Mouse (Mus musculus): ENCODE data around the gene Mfap5. TPM values are rescaled to one million over a fixed set of nuclear protein-coding genes. Genes with fewer than 3 reads are reported as not detected.
"Not testable (repeated sequence)": the region's sequence is repeated elsewhere in the genome, so short reads cannot be mapped to it uniquely, and the experiment has no call there.

The Mfap5 gene
- polyA plus RNA-seq, 1 experiment from 2014 or later: 86.4 TPM

DNA sequence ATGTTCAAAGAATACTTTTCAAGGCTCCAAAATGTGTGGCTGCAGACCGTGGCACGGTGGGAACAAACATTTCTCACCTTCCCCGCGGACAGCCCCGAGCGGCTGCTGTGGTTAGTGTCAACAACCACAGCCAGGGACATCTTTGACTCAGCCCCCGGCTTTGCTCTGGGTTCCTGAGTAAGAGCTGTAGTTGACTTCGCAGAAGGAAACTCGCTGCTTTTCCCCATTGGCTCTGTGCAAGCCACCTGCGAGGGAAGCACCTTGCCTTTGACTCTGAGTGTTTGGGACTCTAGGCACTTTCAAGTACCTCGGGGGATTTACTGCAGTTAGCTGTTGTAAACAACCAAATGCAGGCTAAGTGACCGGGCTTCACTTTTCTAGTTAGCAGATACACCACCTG, 22.0 kb downstream of the Mfap5 start:
- Histone ChIP-seq H3K27me3 (ENCODE audit: control insufficient read depth, insufficient read depth, low read length) (no peaks in the 10 kb centered on the region), H3K4me3 (replicated peaks; ENCODE audit: low read length) (no peak overlapping the region), H3K9ac (ENCODE audit: low read length) (no peak overlapping the region), H3K4me2 (ENCODE audit: low read depth, low read length) (no peak overlapping the region), H3K36me3 (ENCODE audit: control insufficient read depth, insufficient read depth, low read length) (no peaks in the 10 kb centered on the region), H3K4me1 (ENCODE audit: control insufficient read depth, insufficient read depth, low read length) (no peaks in the 10 kb centered on the region), H3K9me3 (replicated peaks; ENCODE audit: control insufficient read depth, low read length) (no peaks in the 10 kb centered on the region), H3K27ac (ENCODE audit: low read length) (no peak overlapping the region)
- no peak for ATAC-seq (ENCODE audit: insufficient read depth, low FRiP score)
- 18% methylated on average over 12 of the region's 12 CpGs for WGBS

DNA sequence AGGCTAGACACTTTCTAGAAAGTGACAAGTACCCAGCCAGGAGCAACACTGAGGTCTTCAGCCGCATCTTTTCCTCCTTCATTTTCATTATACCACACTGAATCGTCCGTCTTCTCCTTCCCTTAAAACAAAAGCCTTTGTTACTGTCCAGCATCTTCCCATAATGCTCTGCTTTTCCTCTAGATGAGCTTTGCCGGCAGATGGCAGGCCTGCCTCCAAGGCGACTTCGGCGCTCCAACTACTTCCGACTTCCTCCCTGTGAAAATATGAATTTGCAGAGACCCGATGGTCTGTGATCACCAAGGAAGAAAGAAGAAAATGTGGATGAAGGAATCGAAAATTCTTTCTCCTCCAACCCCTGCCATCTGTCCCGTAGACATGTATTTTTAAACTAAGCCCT, 22.5 kb downstream of the Mfap5 start:
- Histone ChIP-seq H3K4me1 (ENCODE audit: control insufficient read depth, insufficient read depth, low read length) (peaks cover 5% of the 10 kb centered on the region), H3K4me2 (ENCODE audit: low read depth, low read length) (no peak overlapping the region), H3K9ac (ENCODE audit: low read length) (no peak overlapping the region), H3K9me3 (replicated peaks; ENCODE audit: control insufficient read depth, low read length) (no peaks in the 10 kb centered on the region), H3K36me3 (ENCODE audit: control insufficient read depth, insufficient read depth, low read length) (no peaks in the 10 kb centered on the region), H3K27ac (ENCODE audit: low read length) (no peak overlapping the region), H3K27me3 (ENCODE audit: control insufficient read depth, insufficient read depth, low read length) (no peaks in the 10 kb centered on the region), H3K4me3 (replicated peaks; ENCODE audit: low read length) (no peak overlapping the region)
- 80% methylated on average over 11 of the region's 11 CpGs for WGBS
- ATAC-seq (ENCODE audit: insufficient read depth, low FRiP score): no peak

DNA sequence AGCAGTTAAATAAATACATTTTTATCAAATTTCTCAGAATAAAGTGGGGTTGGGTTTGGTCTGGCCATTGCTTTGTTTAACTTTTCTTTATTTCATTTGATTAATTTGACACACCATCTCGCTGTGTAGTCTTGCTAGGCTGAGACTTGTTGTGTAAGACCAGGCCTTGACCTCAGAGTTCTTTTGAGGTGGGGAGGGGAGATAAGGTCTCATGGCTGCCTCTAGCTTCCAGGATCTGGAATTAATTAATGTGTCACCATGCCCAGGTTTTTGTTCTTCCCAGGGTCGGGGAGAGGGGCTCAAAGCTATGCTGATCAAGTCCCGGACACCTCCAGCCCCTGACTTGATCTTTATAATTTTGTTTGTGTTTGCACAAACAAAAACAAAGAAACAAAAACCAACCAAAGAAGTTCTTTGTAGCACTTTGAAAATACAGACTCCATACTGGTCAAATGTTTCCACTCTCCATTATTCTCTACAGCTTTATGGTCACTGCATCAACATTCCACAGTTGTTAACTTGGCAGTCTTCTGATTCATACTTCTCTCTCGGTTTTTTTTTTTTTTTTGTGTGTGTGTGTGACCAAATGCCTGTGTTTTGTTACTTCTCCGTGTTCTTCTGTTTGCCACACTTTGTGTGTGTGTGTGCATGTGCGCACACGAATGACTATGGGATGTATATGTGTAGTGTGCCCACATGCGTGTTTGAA, 26.0 kb downstream of the Mfap5 start:
- Histone ChIP-seq H3K27me3 (ENCODE audit: control insufficient read depth, insufficient read depth, low read length) (no peaks in the 10 kb centered on the region), H3K4me2 (ENCODE audit: low read depth, low read length) (no peak overlapping the region), H3K4me3 (replicated peaks; ENCODE audit: low read length) (no peak overlapping the region), H3K27ac (ENCODE audit: low read length) (no peak overlapping the region), H3K4me1 (ENCODE audit: control insufficient read depth, insufficient read depth, low read length) (peaks cover 7% of the 10 kb centered on the region), H3K36me3 (ENCODE audit: control insufficient read depth, insufficient read depth, low read length) (no peaks in the 10 kb centered on the region), H3K9me3 (replicated peaks; ENCODE audit: control insufficient read depth, low read length) (no peaks in the 10 kb centered on the region), H3K9ac (ENCODE audit: low read length) (no peak overlapping the region)
- ATAC-seq (ENCODE audit: insufficient read depth, low FRiP score): no peak
- 57% methylated on average over 8 of the region's 8 CpGs for WGBS

DNA sequence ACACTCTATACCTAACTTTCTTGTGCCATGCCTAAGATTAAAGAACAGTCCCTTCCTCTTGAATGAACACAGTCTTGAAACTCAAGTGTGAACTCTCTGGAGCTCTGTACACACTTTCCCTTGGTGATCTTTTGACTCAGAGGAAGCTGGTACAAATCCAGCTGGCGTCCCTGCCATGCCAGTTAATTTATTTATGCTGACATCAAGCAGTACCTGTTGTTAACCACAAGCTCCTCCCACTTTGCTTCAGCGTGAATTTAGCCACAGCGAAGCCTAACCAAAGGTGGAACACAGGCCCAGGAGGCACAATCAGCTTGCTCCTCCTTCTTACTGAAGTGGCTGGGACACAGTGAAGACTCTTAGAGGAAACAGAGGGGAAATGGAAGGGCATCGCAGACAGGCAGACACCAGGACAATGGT, 27.2 kb downstream of the Mfap5 start:
- Histone ChIP-seq H3K27me3 (ENCODE audit: control insufficient read depth, insufficient read depth, low read length) (no peaks in the 10 kb centered on the region), H3K9me3 (replicated peaks; ENCODE audit: control insufficient read depth, low read length) (no peaks in the 10 kb centered on the region), H3K27ac (ENCODE audit: low read length) (no peak overlapping the region), H3K4me1 (ENCODE audit: control insufficient read depth, insufficient read depth, low read length) (peaks cover 7% of the 10 kb centered on the region), H3K9ac (ENCODE audit: low read length) (peak overlapping the region; percentile 26; the same call in 1 of the 2 replicates), H3K4me3 (replicated peaks; ENCODE audit: low read length) (no peak overlapping the region), H3K4me2 (ENCODE audit: low read depth, low read length) (peak overlapping the region; percentile 29; the same call in 1 of the 2 replicates), H3K36me3 (ENCODE audit: control insufficient read depth, insufficient read depth, low read length) (no peaks in the 10 kb centered on the region)
- WGBS: 14% methylated on average over 4 of the region's 4 CpGs
- ATAC-seq (ENCODE audit: insufficient read depth, low FRiP score): no peak

DNA sequence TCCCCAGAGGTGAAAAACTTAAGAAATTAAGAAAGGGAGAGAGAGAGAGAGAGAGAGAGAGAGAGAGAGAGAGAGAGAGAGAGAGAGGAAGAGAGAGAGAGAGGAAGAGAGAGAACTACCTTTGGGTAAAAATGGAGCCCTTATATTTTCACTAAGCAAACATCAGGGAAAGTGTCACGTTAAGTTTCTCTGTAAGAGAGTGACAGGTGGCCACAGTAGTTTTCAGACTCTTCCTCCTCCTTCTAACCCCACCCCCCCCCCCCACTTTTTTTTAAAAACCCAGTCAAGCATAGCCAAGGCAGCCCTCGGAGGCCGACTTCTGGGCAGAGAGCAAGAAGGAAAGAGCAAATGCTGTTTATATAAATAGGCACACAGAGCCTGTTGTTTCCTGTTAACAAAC, 28.4 kb downstream of the Mfap5 start:
- no peaks in the 10 kb centered on the region for H3K27me3 ChIP-seq (ENCODE audit: control insufficient read depth, insufficient read depth, low read length)
- H3K9me3 ChIP-seq (replicated peaks; ENCODE audit: control insufficient read depth, low read length): no peaks in the 10 kb centered on the region
- 47% methylated on average over 3 of the region's 3 CpGs for WGBS
- H3K36me3 ChIP-seq (ENCODE audit: control insufficient read depth, insufficient read depth, low read length): no peaks in the 10 kb centered on the region
- H3K9ac ChIP-seq (ENCODE audit: low read length): no peak overlapping the region
- no peak overlapping the region for H3K27ac ChIP-seq (ENCODE audit: low read length)
- H3K4me3 ChIP-seq (replicated peaks; ENCODE audit: low read length): no peak overlapping the region
- peaks cover 7% of the 10 kb centered on the region for H3K4me1 ChIP-seq (ENCODE audit: control insufficient read depth, insufficient read depth, low read length)
- no peak for ATAC-seq (ENCODE audit: insufficient read depth, low FRiP score)
- H3K4me2 ChIP-seq (ENCODE audit: low read depth, low read length): no peak overlapping the region

GRCm38 (mm10) chr6:122539564-122539963, 33.9 kb downstream of the Mfap5 start:
- WGBS: 82% methylated on average over 9 of the region's 9 CpGs
- no peak overlapping the region for H3K9ac ChIP-seq (ENCODE audit: low read length)

DNA sequence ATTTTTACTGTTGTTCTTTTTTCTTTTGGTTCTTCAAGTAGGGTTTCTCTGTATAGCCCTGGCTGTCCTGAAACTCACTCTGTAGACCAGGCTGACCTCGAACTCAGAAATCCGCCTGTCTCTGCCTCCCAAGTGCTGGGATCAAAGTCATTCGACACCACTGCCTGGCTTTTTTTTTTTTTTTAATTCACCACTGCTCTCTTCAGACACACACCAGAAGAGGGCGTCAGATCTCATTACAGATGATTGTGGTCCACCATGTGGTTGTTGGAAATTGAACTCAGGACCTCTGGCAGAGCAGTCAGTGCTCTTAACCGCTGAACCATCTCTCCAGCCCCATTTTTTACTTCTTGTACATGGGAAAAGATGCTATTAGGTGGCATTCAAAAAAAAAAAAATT, 36.8 kb downstream of the Mfap5 start:
- H3K9me3 ChIP-seq (replicated peaks; ENCODE audit: control insufficient read depth, low read length); H3K27me3 ChIP-seq (ENCODE audit: control insufficient read depth, insufficient read depth, low read length); H3K4me2 ChIP-seq (ENCODE audit: low read depth, low read length); H3K4me3 ChIP-seq (replicated peaks; ENCODE audit: low read length); H3K36me3 ChIP-seq (ENCODE audit: control insufficient read depth, insufficient read depth, low read length); H3K9ac ChIP-seq (ENCODE audit: low read length); H3K27ac ChIP-seq (ENCODE audit: low read length); H3K4me1 ChIP-seq (ENCODE audit: control insufficient read depth, insufficient read depth, low read length); ATAC-seq (ENCODE audit: insufficient read depth, low FRiP score): not testable (repeated sequence)
- 72% methylated on average over 5 of the region's 5 CpGs for WGBS

More at GRCm38 (mm10) chr6:122539564-122539963, 33.9 kb downstream of the Mfap5 start:
- no peak for ATAC-seq (ENCODE audit: insufficient read depth, low FRiP score)
- Histone ChIP-seq H3K27me3 (ENCODE audit: control insufficient read depth, insufficient read depth, low read length) (no peaks in the 10 kb centered on the region), H3K27ac (ENCODE audit: low read length) (no peak overlapping the region), H3K4me1 (ENCODE audit: control insufficient read depth, insufficient read depth, low read length) (no peaks in the 10 kb centered on the region), H3K4me3 (replicated peaks; ENCODE audit: low read length) (no peak overlapping the region), H3K4me2 (ENCODE audit: low read depth, low read length) (no peak overlapping the region), H3K9me3 (replicated peaks; ENCODE audit: control insufficient read depth, low read length) (no peaks in the 10 kb centered on the region), H3K36me3 (ENCODE audit: control insufficient read depth, insufficient read depth, low read length) (no peaks in the 10 kb centered on the region)

DNA sequence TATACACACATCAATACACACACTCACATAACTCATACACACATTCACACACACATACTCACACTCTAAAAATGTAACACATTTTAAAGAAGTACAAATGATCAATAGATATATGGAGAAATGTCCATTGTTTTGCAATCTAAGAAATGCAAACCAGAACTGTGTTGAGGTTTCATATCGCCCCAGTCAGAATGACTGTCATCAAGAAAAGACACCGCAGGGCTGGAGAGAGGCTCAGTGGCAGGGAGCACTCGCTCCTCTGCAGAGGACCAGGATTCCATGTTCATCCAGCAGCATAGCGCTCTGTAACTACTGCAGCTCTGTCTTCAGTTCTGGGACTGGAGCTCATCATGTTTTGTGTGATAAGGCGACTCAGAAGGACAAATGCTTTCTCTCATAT, 37.9 kb downstream of the Mfap5 start:
- no peak overlapping the region for H3K4me3 ChIP-seq (replicated peaks; ENCODE audit: low read length)
- H3K4me2 ChIP-seq (ENCODE audit: low read depth, low read length): no peak overlapping the region
- H3K9me3 ChIP-seq (replicated peaks; ENCODE audit: control insufficient read depth, low read length): no peaks in the 10 kb centered on the region
- H3K27ac ChIP-seq (ENCODE audit: low read length): no peak overlapping the region
- H3K27me3 ChIP-seq (ENCODE audit: control insufficient read depth, insufficient read depth, low read length): no peaks in the 10 kb centered on the region
- 78% methylated on average over 5 of the region's 5 CpGs for WGBS
- H3K36me3 ChIP-seq (ENCODE audit: control insufficient read depth, insufficient read depth, low read length): no peaks in the 10 kb centered on the region
- no peak for ATAC-seq (ENCODE audit: insufficient read depth, low FRiP score)
- H3K4me1 ChIP-seq (ENCODE audit: control insufficient read depth, insufficient read depth, low read length): no peaks in the 10 kb centered on the region
- H3K9ac ChIP-seq (ENCODE audit: low read length): no peak overlapping the region

DNA sequence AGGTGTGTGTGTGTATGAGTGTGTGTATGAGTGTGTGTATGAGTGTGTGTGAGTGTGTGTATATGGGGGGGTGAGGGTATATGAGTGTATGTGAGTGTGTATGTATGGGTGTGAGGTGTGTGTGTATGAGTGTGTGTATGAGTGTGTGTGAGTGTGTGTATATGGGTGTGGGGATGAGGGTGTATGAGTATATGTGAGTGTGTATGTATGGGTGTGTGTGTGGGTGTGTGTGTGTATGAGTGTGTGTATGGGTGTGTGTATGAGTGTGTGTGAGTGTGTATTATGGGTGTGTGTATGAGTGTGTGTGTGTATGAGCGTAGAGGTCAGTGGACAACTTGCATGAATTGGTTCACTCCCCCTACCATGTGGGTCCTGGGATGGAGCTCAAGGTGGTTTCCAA, 39.0 kb downstream of the Mfap5 start:
- H3K9ac ChIP-seq (ENCODE audit: low read length): no peak overlapping the region

More for the DNA sequence above, 39.0 kb downstream of the Mfap5 start:
- no peak for ATAC-seq (ENCODE audit: insufficient read depth, low FRiP score)
- Histone ChIP-seq H3K4me1 (ENCODE audit: control insufficient read depth, insufficient read depth, low read length) (no peaks in the 10 kb centered on the region), H3K4me3 (replicated peaks; ENCODE audit: low read length) (no peak overlapping the region), H3K9me3 (replicated peaks; ENCODE audit: control insufficient read depth, low read length) (no peaks in the 10 kb centered on the region), H3K36me3 (ENCODE audit: control insufficient read depth, insufficient read depth, low read length) (no peaks in the 10 kb centered on the region), H3K4me2 (ENCODE audit: low read depth, low read length) (no peak overlapping the region), H3K27me3 (ENCODE audit: control insufficient read depth, insufficient read depth, low read length) (no peaks in the 10 kb centered on the region), H3K27ac (ENCODE audit: low read length) (no peak overlapping the region)
- WGBS: 90% methylated on average over 1 of the region's 1 CpGs
